Mouse (Mus musculus): Measurements from ENCODE around the gene Vmn1r222. TPM values are rescaled to one million over a fixed set of nuclear protein-coding genes. Genes with fewer than 3 reads are reported as not detected.
A peak's percentile ranks its signal among the peaks of the same experiment; 100 is the strongest.
"Not testable (repeated sequence)": the region's sequence is repeated elsewhere in the genome, so short reads cannot be mapped to it uniquely, and the experiment has no call there.

The Vmn1r222 gene
- not detected in 2 replicates for polyA plus RNA-seq (2016; fragmentation: Nextera tagmentation; extraction: Ambion mirVana)

- not testable (repeated sequence) for H3K4me1 ChIP-seq; ATAC-seq (ENCODE audit: low FRiP score); H3K4me3 ChIP-seq (replicated peaks); H3K27me3 ChIP-seq; H3K27ac ChIP-seq; H3K9ac ChIP-seq; H3K36me3 ChIP-seq (replicated peaks); H3K9me3 ChIP-seq; H3K4me2 ChIP-seq
Observed at GRCm38 (mm10) chr13:23235847-23236246, at the start of gene Vmn1r222. Gene Vmn1r222, minus strand, starts transcription at chr13:23235947.

GRCm38 (mm10) chr13:23285191-23285920 lies 49.6 kb upstream of the Vmn1r222 start:
- no peak overlapping the region for H3K27ac ChIP-seq
- peak overlapping the region; percentile 43 for H3K4me3 ChIP-seq (replicated peaks)
- H3K4me2 ChIP-seq, result peak overlapping the region; percentile 61
- H3K36me3 ChIP-seq (replicated peaks), result no peaks in the 10 kb centered on the region
- no peaks in the 10 kb centered on the region for H3K9me3 ChIP-seq
- ATAC-seq (ENCODE audit: low FRiP score), result peak; percentile 72
- H3K9ac ChIP-seq, result no peak overlapping the region; the same call in 1 of the 2 replicates
- WGBS, result 3% methylated on average over 22 of the region's 22 CpGs
- peaks cover 7% of the 10 kb centered on the region for H3K4me1 ChIP-seq
- H3K27me3 ChIP-seq, result peaks cover 29% of the 10 kb centered on the region

- Histone ChIP-seq H3K27ac (no peak overlapping the region), H3K4me1 (no peaks in the 10 kb centered on the region), H3K36me3 (replicated peaks) (no peaks in the 10 kb centered on the region), H3K4me2 (no peak overlapping the region), H3K27me3 (peaks cover 3% of the 10 kb centered on the region; the same call in 1 of the 2 replicates), H3K4me3 (replicated peaks) (no peak overlapping the region), H3K9ac (no peak overlapping the region), H3K9me3 (no peaks in the 10 kb centered on the region)
- ATAC-seq (ENCODE audit: low FRiP score), result no peak
- 78% methylated on average over 3 of the region's 3 CpGs for WGBS
Observed at GRCm38 (mm10) chr13:23279992-23280391, 44.2 kb upstream of the Vmn1r222 start.

- Histone ChIP-seq H3K27ac (no peak overlapping the region), H3K4me2 (no peak overlapping the region), H3K36me3 (replicated peaks) (no peaks in the 10 kb centered on the region), H3K4me1 (no peaks in the 10 kb centered on the region), H3K4me3 (replicated peaks) (no peak overlapping the region), H3K9me3 (no peaks in the 10 kb centered on the region), H3K9ac (no peak overlapping the region), H3K27me3 (peaks cover 3% of the 10 kb centered on the region; the same call in 1 of the 2 replicates)
- WGBS, result 88% methylated on average over 4 of the region's 4 CpGs
- ATAC-seq (ENCODE audit: low FRiP score), result no peak
Observed at GRCm38 (mm10) chr13:23279576-23279975, 43.8 kb upstream of the Vmn1r222 start.

- no peaks in the 10 kb centered on the region for H3K27me3 ChIP-seq
- peak; percentile 83 for ATAC-seq (ENCODE audit: low FRiP score)
- H3K4me2 ChIP-seq, result peak overlapping the region; percentile 48
- WGBS, result 3% methylated on average over 34 of the region's 34 CpGs
- H3K27ac ChIP-seq, result no peak overlapping the region
- peak overlapping the region; percentile 21; the same call in 1 of the 2 replicates for H3K9ac ChIP-seq
- no peaks in the 10 kb centered on the region for H3K36me3 ChIP-seq (replicated peaks)
- H3K4me1 ChIP-seq, result no peaks in the 10 kb centered on the region
- H3K9me3 ChIP-seq, result no peaks in the 10 kb centered on the region
- H3K4me3 ChIP-seq (replicated peaks), result peak overlapping the region; percentile 33
Observed at GRCm38 (mm10) chr13:23270321-23271101, 34.8 kb upstream of the Vmn1r222 start.

GRCm38 (mm10) chr13:23269681-23270080 lies 33.9 kb upstream of the Vmn1r222 start:
- 20% methylated on average over 11 of the region's 11 CpGs for WGBS

GRCm38 (mm10) chr13:23269127-23269526 lies 33.4 kb upstream of the Vmn1r222 start:
- ATAC-seq (ENCODE audit: low FRiP score); H3K9me3 ChIP-seq; H3K4me2 ChIP-seq; H3K27me3 ChIP-seq; H3K36me3 ChIP-seq (replicated peaks); H3K4me3 ChIP-seq (replicated peaks); H3K4me1 ChIP-seq; H3K9ac ChIP-seq; H3K27ac ChIP-seq: not testable (repeated sequence)
- 44% methylated on average over 4 of the region's 4 CpGs for WGBS

More at GRCm38 (mm10) chr13:23269681-23270080, 33.9 kb upstream of the Vmn1r222 start:
- Histone ChIP-seq H3K27me3 (no peaks in the 10 kb centered on the region), H3K4me3 (replicated peaks) (peak overlapping the region; percentile 33), H3K4me1 (no peaks in the 10 kb centered on the region), H3K27ac (no peak overlapping the region), H3K4me2 (peak overlapping the region; percentile 48), H3K9ac (no peak overlapping the region), H3K36me3 (replicated peaks) (no peaks in the 10 kb centered on the region), H3K9me3 (no peaks in the 10 kb centered on the region)
- ATAC-seq (ENCODE audit: low FRiP score), result peak; percentile 30; the same call in 1 of the 2 replicates

- H3K9me3 ChIP-seq; H3K27me3 ChIP-seq; H3K4me3 ChIP-seq (replicated peaks); H3K27ac ChIP-seq; H3K4me1 ChIP-seq; ATAC-seq (ENCODE audit: low FRiP score); H3K36me3 ChIP-seq (replicated peaks); H3K4me2 ChIP-seq; H3K9ac ChIP-seq: not testable (repeated sequence)
- 73% methylated on average over 3 of the region's 3 CpGs for WGBS
Observed at GRCm38 (mm10) chr13:23268606-23269005, 32.9 kb upstream of the Vmn1r222 start.

GRCm38 (mm10) chr13:23258546-23259048 lies 22.9 kb upstream of the Vmn1r222 start:
- Histone ChIP-seq H3K9ac (no peak overlapping the region), H3K4me2 (no peak overlapping the region), H3K27ac (no peak overlapping the region), H3K36me3 (replicated peaks) (no peaks in the 10 kb centered on the region), H3K9me3 (no peaks in the 10 kb centered on the region), H3K4me1 (no peaks in the 10 kb centered on the region), H3K27me3 (no peaks in the 10 kb centered on the region), H3K4me3 (replicated peaks) (no peak overlapping the region)
- WGBS, result 86% methylated on average over 2 of the region's 2 CpGs
- no peak for ATAC-seq (ENCODE audit: low FRiP score)

- not testable (repeated sequence) for H3K27ac ChIP-seq; H3K4me1 ChIP-seq; H3K27me3 ChIP-seq; H3K9ac ChIP-seq; H3K4me2 ChIP-seq; H3K36me3 ChIP-seq (replicated peaks); H3K9me3 ChIP-seq; ATAC-seq (ENCODE audit: low FRiP score); H3K4me3 ChIP-seq (replicated peaks)
- WGBS, result 93% methylated on average over 1 of the region's 1 CpGs
Observed at GRCm38 (mm10) chr13:23246834-23247233, 11.1 kb upstream of the Vmn1r222 start, which contains the start of gene Vmn1r223. Gene Vmn1r223, plus strand, starts transcription at chr13:23247134.

GRCm38 (mm10) chr13:23213827-23214226 lies 21.9 kb downstream of the Vmn1r222 start, which contains the start of gene Vmn1r221:
Gene Vmn1r221, plus strand, starts transcription at chr13:23214127.
- not testable (repeated sequence) for H3K9me3 ChIP-seq; H3K27ac ChIP-seq; ATAC-seq (ENCODE audit: low FRiP score); H3K9ac ChIP-seq; H3K4me1 ChIP-seq; H3K27me3 ChIP-seq; H3K4me2 ChIP-seq; H3K36me3 ChIP-seq (replicated peaks); H3K4me3 ChIP-seq (replicated peaks)
- WGBS, result 89% methylated on average over 2 of the region's 2 CpGs

- H3K9ac ChIP-seq; ATAC-seq (ENCODE audit: low FRiP score); H3K4me1 ChIP-seq; H3K27me3 ChIP-seq; H3K9me3 ChIP-seq; H3K4me2 ChIP-seq; H3K27ac ChIP-seq; H3K36me3 ChIP-seq (replicated peaks); H3K4me3 ChIP-seq (replicated peaks): not testable (repeated sequence)
- WGBS, result 75% methylated on average over 1 of the region's 1 CpGs
Observed at GRCm38 (mm10) chr13:23203885-23204284, 31.9 kb downstream of the Vmn1r222 start.
